Mouse (Mus musculus) kidney, embryonic 15.5 days (tissue): ENCODE data around the gene Loxl1. TPM values are rescaled to one million over a fixed set of nuclear protein-coding genes. Genes with fewer than 3 reads are reported as not detected.

Experiments
- ATAC-seq: fragments of 200-750 bp; cut with Nextera tagmentation; replicated peaks from 2 replicates; pipeline ENCODE4 v1.8.0; 2017; ENCODE audit warnings: moderate TSS enrichment; ENCODE audit not compliant: low FRiP score
- H3K27ac ChIP-seq: fragments of 300-500 bp; sonication (generic); 2 replicates; pipeline ENCODE4 v1.5.1; 2015; ENCODE audit warnings: mild to moderate bottlenecking, inconsistent platforms
- H3K27me3 ChIP-seq: fragments of 300-500 bp; sonication (generic); 2 replicates; pipeline ENCODE4 v1.6.1; 2015; ENCODE audit warnings: inconsistent platforms
- H3K36me3 ChIP-seq: fragments of 300-500 bp; sonication (generic); 2 replicates; pipeline ENCODE4 v1.6.1; 2015; ENCODE audit warnings: inconsistent platforms
- H3K4me1 ChIP-seq: fragments of 300-500 bp; sonication (generic); 2 replicates; pipeline ENCODE4 v1.6.1; 2015; ENCODE audit warnings: inconsistent platforms
- H3K4me2 ChIP-seq: fragments of 300-500 bp; sonication (generic); 2 replicates; pipeline ENCODE4 v1.6.1; 2015; ENCODE audit warnings: moderate library complexity, mild to moderate bottlenecking, inconsistent platforms
- H3K4me3 ChIP-seq: fragments of 300-500 bp; sonication (generic); replicated peaks from 2 replicates; pipeline ENCODE4 v1.5.1; 2015; ENCODE audit warnings: mild to moderate bottlenecking, inconsistent platforms
- H3K9ac ChIP-seq: fragments of 300-500 bp; sonication (generic); 2 replicates; pipeline ENCODE4 v1.6.1; 2015; ENCODE audit warnings: mild to moderate bottlenecking, inconsistent platforms
- H3K9me3 ChIP-seq: fragments of 300-500 bp; sonication (generic); replicated peaks from 2 replicates; pipeline ENCODE4 v1.6.1; 2016; ENCODE audit warnings: inconsistent platforms
- WGBS: fragments of 180-500 bp; shearing (Covaris S2); methylation state at CpG from one replicate; pipeline ENCODE4 v1.1.7; 2015; ENCODE audit warnings: mixed read lengths; 5-methylcytosine and 5-hydroxymethylcytosine counted together
- polyA plus RNA-seq: library from polyadenylated mRNA; unstranded; fragments of >200 nt; fragmentation: Nextera tagmentation; extraction: Ambion mirVana; gene quantifications from 2 replicates; pipeline ENCODE4 v1.2.1, GENCODE M21; 2015

The Loxl1 gene
- polyA plus RNA-seq, 1 experiment from 2014 or later: 39.7 TPM

GRCm38 (mm10) chr9:58289090-58289489, 23.9 kb downstream of the Loxl1 start:
- H3K9me3 ChIP-seq: no peaks in the 10 kb centered on the region
- no peak overlapping the region for H3K9ac ChIP-seq
- 42% methylated on average over 1 of the region's 1 CpGs for WGBS
- no peaks in the 10 kb centered on the region for H3K27me3 ChIP-seq
- H3K27ac ChIP-seq: peak overlapping the region; percentile 78
- H3K4me3 ChIP-seq: no peak overlapping the region
- peaks cover 14% of the 10 kb centered on the region; the same call in 1 of the 2 replicates for H3K4me1 ChIP-seq
- ATAC-seq: peak; percentile 44; the same call in 1 of the 2 replicates
- H3K4me2 ChIP-seq: no peak overlapping the region
- H3K36me3 ChIP-seq: peaks cover 13% of the 10 kb centered on the region; the same call in 1 of the 2 replicates

- no peak overlapping the region for H3K9ac ChIP-seq
- no peak for ATAC-seq
- H3K9me3 ChIP-seq: no peaks in the 10 kb centered on the region
- 63% methylated on average over 7 of the region's 7 CpGs for WGBS
- no peak overlapping the region for H3K4me3 ChIP-seq
- H3K36me3 ChIP-seq: 0 out of 2 replicates have a peak, but pooled peaks cover 4% of the 10 kb centered on the region
- no peak overlapping the region for H3K4me2 ChIP-seq
- H3K27me3 ChIP-seq: no peaks in the 10 kb centered on the region
- peaks cover 12% of the 10 kb centered on the region for H3K4me1 ChIP-seq
- 0 out of 2 replicates have a peak overlapping the region, but pooled peaks have one; percentile 18 for H3K27ac ChIP-seq
Observed at GRCm38 (mm10) chr9:58283431-58283830, 29.6 kb downstream of the Loxl1 start.

- Histone ChIP-seq H3K27me3 (no peaks in the 10 kb centered on the region), H3K4me3 (no peak overlapping the region), H3K27ac (no peak overlapping the region), H3K9ac (no peak overlapping the region), H3K36me3 (no peaks in the 10 kb centered on the region), H3K4me1 (peaks cover 10% of the 10 kb centered on the region), H3K9me3 (no peaks in the 10 kb centered on the region), H3K4me2 (no peak overlapping the region)
- no peak for ATAC-seq
- 61% methylated on average over 3 of the region's 3 CpGs for WGBS
Observed at GRCm38 (mm10) chr9:58281597-58281996, 31.4 kb downstream of the Loxl1 start.

- Histone ChIP-seq H3K4me1 (peaks cover 19% of the 10 kb centered on the region), H3K27ac (no peak overlapping the region), H3K27me3 (no peaks in the 10 kb centered on the region), H3K4me3 (no peak overlapping the region), H3K9ac (no peak overlapping the region), H3K9me3 (no peaks in the 10 kb centered on the region), H3K36me3 (no peaks in the 10 kb centered on the region), H3K4me2 (0 out of 2 replicates have a peak overlapping the region, but pooled peaks have one; percentile 18)
- WGBS: 41% methylated on average over 9 of the region's 9 CpGs
- peak; percentile 64; the same call in 1 of the 2 replicates for ATAC-seq
Observed at GRCm38 (mm10) chr9:58280259-58281109, 32.5 kb downstream of the Loxl1 start.

GRCm38 (mm10) chr9:58279780-58280179, 33.2 kb downstream of the Loxl1 start:
- Histone ChIP-seq H3K4me3 (no peak overlapping the region), H3K36me3 (no peaks in the 10 kb centered on the region), H3K27ac (no peak overlapping the region), H3K9ac (no peak overlapping the region), H3K27me3 (no peaks in the 10 kb centered on the region), H3K4me1 (peaks cover 26% of the 10 kb centered on the region), H3K9me3 (no peaks in the 10 kb centered on the region), H3K4me2 (no peak overlapping the region)
- 59% methylated on average over 5 of the region's 5 CpGs for WGBS
- no peak for ATAC-seq

- no peak for ATAC-seq
- H3K9ac ChIP-seq: no peak overlapping the region
- H3K4me3 ChIP-seq: no peak overlapping the region
- H3K4me2 ChIP-seq: no peak overlapping the region
- 61% methylated on average over 4 of the region's 4 CpGs for WGBS
- H3K36me3 ChIP-seq: no peaks in the 10 kb centered on the region
- H3K27ac ChIP-seq: no peak overlapping the region
- no peaks in the 10 kb centered on the region for H3K27me3 ChIP-seq
- peaks cover 33% of the 10 kb centered on the region for H3K4me1 ChIP-seq
- H3K9me3 ChIP-seq: no peaks in the 10 kb centered on the region
Observed at GRCm38 (mm10) chr9:58278821-58279723, 33.9 kb downstream of the Loxl1 start.

GRCm38 (mm10) chr9:58278313-58278712, 34.7 kb downstream of the Loxl1 start:
- H3K9me3 ChIP-seq: no peaks in the 10 kb centered on the region
- no peak overlapping the region for H3K4me2 ChIP-seq
- ATAC-seq: no peak
- peaks cover 38% of the 10 kb centered on the region for H3K4me1 ChIP-seq
- no peaks in the 10 kb centered on the region for H3K36me3 ChIP-seq
- no peak overlapping the region for H3K4me3 ChIP-seq
- no peak overlapping the region for H3K9ac ChIP-seq
- no peak overlapping the region for H3K27ac ChIP-seq
- whole genome bisulfite sequencing: 93% methylated on average over 4 of the region's 4 CpGs
- H3K27me3 ChIP-seq: no peaks in the 10 kb centered on the region

GRCm38 (mm10) chr9:58276346-58276745, 36.6 kb downstream of the Loxl1 start:
- H3K36me3 ChIP-seq: no peaks in the 10 kb centered on the region
- no peak for ATAC-seq
- peaks cover 49% of the 10 kb centered on the region for H3K4me1 ChIP-seq
- no peaks in the 10 kb centered on the region for H3K9me3 ChIP-seq
- no peak overlapping the region for H3K4me3 ChIP-seq
- H3K27me3 ChIP-seq: no peaks in the 10 kb centered on the region
- no peak overlapping the region for H3K9ac ChIP-seq
- 27% methylated on average over 5 of the region's 5 CpGs for WGBS
- no peak overlapping the region for H3K4me2 ChIP-seq
- H3K27ac ChIP-seq: peak overlapping the region; percentile 94; the same call in 1 of the 2 replicates

- Histone ChIP-seq H3K36me3 (no peaks in the 10 kb centered on the region), H3K9ac (0 out of 2 replicates have a peak overlapping the region, but pooled peaks have one; percentile 10), H3K4me2 (peak overlapping the region; percentile 40), H3K4me1 (peaks cover 49% of the 10 kb centered on the region), H3K4me3 (no peak overlapping the region), H3K27ac (peak overlapping the region; percentile 94), H3K9me3 (no peaks in the 10 kb centered on the region), H3K27me3 (no peaks in the 10 kb centered on the region)
- WGBS: 70% methylated on average over 3 of the region's 3 CpGs
- no peak for ATAC-seq
Observed at GRCm38 (mm10) chr9:58275797-58276196, 37.2 kb downstream of the Loxl1 start.

- Histone ChIP-seq H3K4me2 (peak overlapping the region; percentile 40), H3K9me3 (no peaks in the 10 kb centered on the region), H3K9ac (peak overlapping the region; percentile 10; the same call in 1 of the 2 replicates), H3K4me1 (peaks cover 44% of the 10 kb centered on the region), H3K27me3 (no peaks in the 10 kb centered on the region), H3K4me3 (no peak overlapping the region), H3K36me3 (no peaks in the 10 kb centered on the region), H3K27ac (peak overlapping the region; percentile 94)
- peak; percentile 87; the same call in 1 of the 2 replicates for ATAC-seq
- 10% methylated on average over 8 of the region's 8 CpGs for WGBS
Observed at GRCm38 (mm10) chr9:58275115-58275774, 37.7 kb downstream of the Loxl1 start.

GRCm38 (mm10) chr9:58274626-58275025, 38.4 kb downstream of the Loxl1 start:
- no peaks in the 10 kb centered on the region for H3K36me3 ChIP-seq
- peak overlapping the region; percentile 40; the same call in 1 of the 2 replicates for H3K4me2 ChIP-seq
- H3K9ac ChIP-seq: no peak overlapping the region
- no peaks in the 10 kb centered on the region for H3K9me3 ChIP-seq
- peak overlapping the region; percentile 94 for H3K27ac ChIP-seq
- H3K4me3 ChIP-seq: no peak overlapping the region
- peaks cover 43% of the 10 kb centered on the region for H3K4me1 ChIP-seq
- WGBS: 36% methylated on average over 3 of the region's 3 CpGs
- ATAC-seq: no peak
- no peaks in the 10 kb centered on the region for H3K27me3 ChIP-seq
